Mouse (Mus musculus): ENCODE measurements around the gene Pdlim5. TPM values are rescaled to one million over a fixed set of nuclear protein-coding genes. Genes with fewer than 3 reads are reported as not detected.
A peak's percentile ranks its signal among the peaks of the same experiment; 100 is the strongest.

Gene Pdlim5
- polyA plus RNA-seq, 1 experiment from 2014 or later: 32.5 TPM

DNA sequence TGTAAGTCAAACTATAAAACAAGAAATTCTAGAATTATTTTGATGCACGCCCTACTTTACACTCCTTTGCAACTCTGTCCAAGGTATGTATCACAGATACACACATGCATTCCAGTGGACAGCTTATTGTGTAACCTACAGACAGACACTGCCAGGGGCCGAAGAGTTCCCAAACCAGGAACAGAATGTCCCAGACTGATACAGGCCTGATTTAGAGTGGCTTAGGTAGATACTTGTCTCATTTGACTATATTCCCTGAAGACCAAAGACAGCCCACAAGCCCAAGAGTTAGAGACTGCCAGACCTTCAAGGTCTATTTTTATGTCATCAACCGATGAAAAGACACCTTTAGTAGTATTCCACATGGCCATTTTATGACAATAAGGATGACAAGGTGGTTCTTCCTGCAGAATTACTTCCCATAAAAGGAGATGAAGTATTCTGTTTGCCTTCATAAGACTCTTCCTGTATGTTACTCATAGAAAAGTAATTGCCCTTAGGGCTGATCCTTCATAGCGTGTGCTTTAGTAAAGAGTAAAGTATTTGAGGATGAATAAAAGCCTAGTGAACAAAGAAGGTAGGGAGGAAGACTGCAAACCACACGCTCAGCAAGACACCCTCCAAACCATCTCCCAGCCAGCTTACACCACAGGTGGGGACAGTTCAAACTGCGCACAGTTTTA, 22.9 kb downstream of the Pdlim5 start:
- no peak overlapping the region for H3K27ac ChIP-seq
- H3K9ac ChIP-seq (ENCODE audit: low read depth, low read length): no peak overlapping the region

DNA sequence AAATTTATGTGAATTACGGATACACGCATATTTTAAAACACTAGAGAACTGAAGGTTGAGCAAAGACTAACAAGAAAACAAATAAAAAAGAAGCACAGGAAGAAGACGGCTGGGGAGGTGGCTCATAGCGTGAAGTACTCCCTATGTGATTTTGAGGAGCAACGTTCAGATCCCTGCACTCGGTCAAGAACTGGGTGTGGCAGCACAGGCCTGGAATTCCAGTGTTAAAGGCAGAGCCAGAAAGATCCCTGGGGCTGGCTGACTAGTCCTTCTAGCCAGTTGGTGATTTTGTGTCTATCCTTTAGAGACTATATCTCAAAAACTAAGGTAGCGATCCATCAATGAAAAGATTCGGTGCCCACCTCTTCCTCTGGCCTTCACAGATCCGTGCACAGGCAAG, 27.1 kb downstream of the Pdlim5 start:
- 75% methylated on average over 9 of the region's 9 CpGs for WGBS
- no peak for ATAC-seq (replicated peaks; ENCODE audit: low FRiP score, low read depth)
- no peaks in the 10 kb centered on the region for H3K9me3 ChIP-seq (replicated peaks; ENCODE audit: low read length)
- no peak for TF ChIP-seq CTCF (IDR thresholded peaks at IDR 0.05; ENCODE audit: low read depth)
- H3K4me2 ChIP-seq (ENCODE audit: low read length): no peak overlapping the region
- no peaks in the 10 kb centered on the region for H3K4me1 ChIP-seq (replicated peaks; ENCODE audit: insufficient read depth, low read length)
- H3K9ac ChIP-seq (ENCODE audit: low read depth, low read length): no peak overlapping the region
- no peak for DNase-seq (ENCODE audit: low spot score)
- no peaks in the 10 kb centered on the region for H3K27me3 ChIP-seq (ENCODE audit: insufficient read depth, low read length)
- H3K4me3 ChIP-seq (replicated peaks; ENCODE audit: low read depth, low read length): no peak overlapping the region
- no peaks in the 10 kb centered on the region for H3K36me3 ChIP-seq (ENCODE audit: insufficient read depth, low read length)
- H3K27ac ChIP-seq: no peak overlapping the region

More for the DNA sequence above, 22.9 kb downstream of the Pdlim5 start:
- Histone ChIP-seq H3K4me2 (ENCODE audit: low read length) (no peak overlapping the region), H3K36me3 (ENCODE audit: insufficient read depth, low read length) (no peaks in the 10 kb centered on the region), H3K4me3 (replicated peaks; ENCODE audit: low read depth, low read length) (no peak overlapping the region), H3K4me1 (replicated peaks; ENCODE audit: insufficient read depth, low read length) (peaks cover 5% of the 10 kb centered on the region; the same call in 1 of the 2 replicates), H3K9me3 (replicated peaks; ENCODE audit: low read length) (no peaks in the 10 kb centered on the region), H3K27me3 (ENCODE audit: insufficient read depth, low read length) (no peaks in the 10 kb centered on the region)
- 94% methylated on average over 6 of the region's 6 CpGs for WGBS
- no peak for ATAC-seq (replicated peaks; ENCODE audit: low FRiP score, low read depth)
- DNase-seq (ENCODE audit: low spot score): no peak
- no peak for TF ChIP-seq CTCF (IDR thresholded peaks at IDR 0.05; ENCODE audit: low read depth)

DNA sequence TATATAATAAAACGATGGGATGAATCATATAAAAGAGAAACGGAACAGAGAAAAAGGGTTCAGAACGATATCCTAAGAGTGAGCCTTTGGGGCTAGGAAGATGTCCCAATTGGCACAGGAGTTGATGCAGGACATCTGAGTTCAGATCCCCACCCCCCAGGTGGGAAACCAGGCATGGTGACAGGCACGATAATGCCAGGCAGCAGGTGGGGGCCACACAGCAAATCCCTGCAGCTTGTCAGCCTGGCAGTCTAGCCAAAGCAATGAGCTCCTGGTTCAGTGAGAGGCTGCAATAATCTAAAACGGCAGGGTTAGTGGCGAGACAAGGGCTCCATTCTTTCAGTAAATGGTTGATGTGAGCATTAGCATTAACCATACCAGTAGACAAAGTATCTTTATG, 33.4 kb downstream of the Pdlim5 start:
- DNase-seq (ENCODE audit: low spot score) (no peak), ATAC-seq (replicated peaks; ENCODE audit: low FRiP score, low read depth) (no peak)
- Histone ChIP-seq H3K27ac (no peak overlapping the region), H3K9me3 (replicated peaks; ENCODE audit: low read length) (no peaks in the 10 kb centered on the region), H3K4me1 (replicated peaks; ENCODE audit: insufficient read depth, low read length) (no peaks in the 10 kb centered on the region), H3K27me3 (ENCODE audit: insufficient read depth, low read length) (no peaks in the 10 kb centered on the region), H3K4me3 (replicated peaks; ENCODE audit: low read depth, low read length) (no peak overlapping the region), H3K9ac (ENCODE audit: low read depth, low read length) (no peak overlapping the region), H3K4me2 (ENCODE audit: low read length) (no peak overlapping the region), H3K36me3 (ENCODE audit: insufficient read depth, low read length) (no peaks in the 10 kb centered on the region)
- 83% methylated on average over 6 of the region's 6 CpGs for WGBS
- no peak for TF ChIP-seq CTCF (IDR thresholded peaks at IDR 0.05; ENCODE audit: low read depth)

DNA sequence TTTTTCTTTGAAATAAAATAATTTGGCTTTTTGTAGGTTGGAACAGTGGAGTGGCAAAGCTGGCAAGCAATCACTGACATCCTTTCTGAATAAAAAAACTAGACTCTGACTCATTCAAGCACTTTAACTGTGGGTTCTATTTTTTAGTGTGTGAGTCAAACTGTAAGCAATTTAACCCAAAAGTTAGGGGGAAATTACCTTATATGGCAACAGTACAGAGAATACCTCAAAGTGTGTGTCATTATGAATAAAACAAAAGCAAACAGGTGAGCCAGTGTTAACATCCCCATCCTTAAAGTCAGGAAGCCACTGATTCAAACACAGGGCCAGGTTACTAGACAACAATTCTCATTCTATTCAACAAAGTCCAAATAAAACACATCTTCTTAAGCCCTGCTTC, 36.5 kb downstream of the Pdlim5 start:
- no peaks in the 10 kb centered on the region for H3K4me1 ChIP-seq (replicated peaks; ENCODE audit: insufficient read depth, low read length)

DNA sequence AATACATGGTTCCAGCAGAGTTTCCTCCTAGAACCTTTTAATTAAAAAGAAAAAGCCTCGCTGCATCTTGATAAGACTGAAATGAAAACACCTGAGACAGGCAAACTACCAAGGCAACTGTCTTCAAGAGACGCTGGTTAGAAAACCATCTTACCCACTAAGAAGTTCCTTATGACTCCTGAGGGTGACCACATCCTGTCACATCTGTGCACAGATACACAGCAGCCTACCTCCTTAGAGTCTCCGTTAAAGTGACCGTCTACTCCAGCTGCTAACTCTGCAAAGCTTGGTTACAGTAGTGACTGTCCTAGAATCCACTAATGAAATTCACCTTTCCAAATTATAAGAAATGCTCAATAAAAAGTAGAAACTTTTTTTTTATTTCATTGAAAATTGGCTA, 38.8 kb downstream of the Pdlim5 start:
- Histone ChIP-seq H3K9ac (ENCODE audit: low read depth, low read length) (no peak overlapping the region), H3K27me3 (ENCODE audit: insufficient read depth, low read length) (no peaks in the 10 kb centered on the region), H3K36me3 (ENCODE audit: insufficient read depth, low read length) (0 out of 2 replicates have a peak, but pooled peaks cover 1% of the 10 kb centered on the region), H3K4me1 (replicated peaks; ENCODE audit: insufficient read depth, low read length) (no peaks in the 10 kb centered on the region), H3K4me2 (ENCODE audit: low read length) (no peak overlapping the region), H3K9me3 (replicated peaks; ENCODE audit: low read length) (no peaks in the 10 kb centered on the region), H3K4me3 (replicated peaks; ENCODE audit: low read depth, low read length) (no peak overlapping the region), H3K27ac (no peak overlapping the region)
- ATAC-seq (replicated peaks; ENCODE audit: low FRiP score, low read depth) (no peak), DNase-seq (ENCODE audit: low spot score) (no peak)
- TF ChIP-seq CTCF (IDR thresholded peaks at IDR 0.05; ENCODE audit: low read depth): no peak
- WGBS: 94% methylated on average over 4 of the region's 4 CpGs

More for the DNA sequence above, 36.5 kb downstream of the Pdlim5 start:
- H3K27ac ChIP-seq: no peak overlapping the region
- no peak overlapping the region for H3K4me2 ChIP-seq (ENCODE audit: low read length)
- DNase-seq (ENCODE audit: low spot score) (no peak), ATAC-seq (replicated peaks; ENCODE audit: low FRiP score, low read depth) (no peak)
- H3K9me3 ChIP-seq (replicated peaks; ENCODE audit: low read length): no peaks in the 10 kb centered on the region
- H3K27me3 ChIP-seq (ENCODE audit: insufficient read depth, low read length): no peaks in the 10 kb centered on the region
- no peak overlapping the region for H3K9ac ChIP-seq (ENCODE audit: low read depth, low read length)
- H3K36me3 ChIP-seq (ENCODE audit: insufficient read depth, low read length): no peaks in the 10 kb centered on the region
- H3K4me3 ChIP-seq (replicated peaks; ENCODE audit: low read depth, low read length): no peak overlapping the region
- no peak for TF ChIP-seq CTCF (IDR thresholded peaks at IDR 0.05; ENCODE audit: low read depth)

DNA sequence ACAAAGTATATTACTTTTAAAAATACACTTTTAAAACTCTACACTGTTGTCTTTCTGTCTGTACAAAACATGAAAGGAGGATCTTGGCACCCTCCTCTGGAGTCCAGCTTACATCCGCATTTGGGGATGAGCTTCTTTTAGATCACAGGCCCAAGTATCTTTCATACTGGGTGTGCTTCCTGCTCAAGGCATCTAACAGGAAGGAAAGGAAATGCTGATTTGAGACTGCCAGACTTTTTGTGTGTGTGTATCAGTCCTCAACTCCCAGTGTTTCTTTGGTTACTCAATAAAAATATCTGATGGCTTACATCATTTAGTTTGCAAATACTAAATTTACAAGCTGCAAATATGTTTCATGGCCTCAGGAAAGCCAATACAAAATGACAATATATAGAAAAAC, 42.3 kb downstream of the Pdlim5 start:
- 71% methylated on average over 1 of the region's 1 CpGs for WGBS
- no peak for ATAC-seq (replicated peaks; ENCODE audit: low FRiP score, low read depth)
- peak; percentile 50 for DNase-seq (ENCODE audit: low spot score)
- 0 out of 2 replicates have a peak, but pooled peaks cover 2% of the 10 kb centered on the region for H3K36me3 ChIP-seq (ENCODE audit: insufficient read depth, low read length)
- H3K27me3 ChIP-seq (ENCODE audit: insufficient read depth, low read length): no peaks in the 10 kb centered on the region
- H3K4me2 ChIP-seq (ENCODE audit: low read length): no peak overlapping the region
- no peak overlapping the region for H3K9ac ChIP-seq (ENCODE audit: low read depth, low read length)
- H3K9me3 ChIP-seq (replicated peaks; ENCODE audit: low read length): no peaks in the 10 kb centered on the region
- H3K27ac ChIP-seq: no peak overlapping the region
- no peak for TF ChIP-seq CTCF (IDR thresholded peaks at IDR 0.05; ENCODE audit: low read depth)
- H3K4me3 ChIP-seq (replicated peaks; ENCODE audit: low read depth, low read length): no peak overlapping the region
- H3K4me1 ChIP-seq (replicated peaks; ENCODE audit: insufficient read depth, low read length): no peaks in the 10 kb centered on the region

DNA sequence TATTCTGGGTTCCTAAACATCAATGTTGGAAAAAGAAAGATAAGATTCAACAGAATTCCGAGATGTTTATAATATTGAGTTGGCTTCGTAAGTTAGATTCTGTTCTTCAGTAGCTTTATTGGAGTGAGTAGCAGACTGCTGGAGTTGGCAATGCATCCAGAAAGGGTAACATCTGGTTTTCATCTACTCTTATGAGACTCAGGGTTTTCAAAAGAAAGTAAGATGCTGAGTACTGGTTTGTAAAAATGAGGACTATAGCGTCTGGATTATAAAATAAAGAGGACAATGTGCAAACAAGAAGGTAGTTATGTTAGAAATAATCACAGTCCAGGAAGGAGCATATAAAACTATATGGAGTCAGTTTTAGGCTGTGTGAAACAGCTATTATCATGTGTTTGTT, 45.0 kb downstream of the Pdlim5 start:
- no peak for ATAC-seq (replicated peaks; ENCODE audit: low FRiP score, low read depth)
- 79% methylated on average over 3 of the region's 3 CpGs for WGBS

More for the DNA sequence above, 45.0 kb downstream of the Pdlim5 start:
- Histone ChIP-seq H3K4me2 (ENCODE audit: low read length) (no peak overlapping the region), H3K27ac (no peak overlapping the region), H3K27me3 (ENCODE audit: insufficient read depth, low read length) (no peaks in the 10 kb centered on the region), H3K9me3 (replicated peaks; ENCODE audit: low read length) (no peaks in the 10 kb centered on the region), H3K4me3 (replicated peaks; ENCODE audit: low read depth, low read length) (no peak overlapping the region), H3K4me1 (replicated peaks; ENCODE audit: insufficient read depth, low read length) (no peaks in the 10 kb centered on the region), H3K36me3 (ENCODE audit: insufficient read depth, low read length) (0 out of 2 replicates have a peak, but pooled peaks cover 2% of the 10 kb centered on the region), H3K9ac (ENCODE audit: low read depth, low read length) (no peak overlapping the region)
- no peak for TF ChIP-seq CTCF (IDR thresholded peaks at IDR 0.05; ENCODE audit: low read depth)
- no peak for DNase-seq (ENCODE audit: low spot score)
